Mouse (Mus musculus) layer of hippocampus, postnatal 10 days (tissue): Measurements from ENCODE around the gene Chst5. TPM values are rescaled to one million over a fixed set of nuclear protein-coding genes. Genes with fewer than 3 reads are reported as not detected.
A peak's percentile ranks its signal among the peaks of the same experiment; 100 is the strongest.
"Not testable (repeated sequence)": the region's sequence is repeated elsewhere in the genome, so short reads cannot be mapped to it uniquely, and the experiment has no call there.

Source experiments
- DNase-seq, 2 experiments: peaks; one replicate each; pipeline ENCODE4 v3.0.0; 2021; ENCODE audit warnings: low spot score in 2 of 2
- long read RNA-seq: library from polyadenylated mRNA; stranded (forward); transcript quantifications from one replicate; pipeline ENCODE4 v2.0.0, GENCODE M21; 2023
- total RNA-seq, 2 experiments: library from RNA; stranded (reverse); gene quantifications; 2 replicates each; pipeline ENCODE4 v1.2.3; 2021

Gene Chst5
- total RNA-seq = under 1 TPM; 0.48 to 0.89 TPM
- long read RNA-seq, partial matches to known transcripts = 0 of 4 reads
- long read RNA-seq, other reads (novel, unspliced or antisense) = 2 of 4 reads

- peak in 1 of 2 experiments; percentile 41 for DNase-seq
Measured at GRCm38 (mm10) chr8:111909621-111910450, at the start of gene Chst5. Gene Chst5 (minus strand): TSS chr8:111910447.

GRCm38 (mm10) chr8:111957231-111957630 is 47.0 kb upstream of the Chst5 start:
- no peak for DNase-seq

- DNase-seq = no peak
Measured at GRCm38 (mm10) chr8:111955879-111956278, 45.6 kb upstream of the Chst5 start.

- DNase-seq = no peak
Measured at GRCm38 (mm10) chr8:111954844-111955594, 44.8 kb upstream of the Chst5 start.

- no peak for DNase-seq
Measured at GRCm38 (mm10) chr8:111951936-111952335, 41.7 kb upstream of the Chst5 start.

- peak in 1 of 2 experiments; percentile 12 for DNase-seq
Measured at GRCm38 (mm10) chr8:111951317-111951716, 41.1 kb upstream of the Chst5 start.

GRCm38 (mm10) chr8:111950846-111951245 is 40.6 kb upstream of the Chst5 start:
- DNase-seq = no peak

GRCm38 (mm10) chr8:111947954-111948353 is 37.7 kb upstream of the Chst5 start:
- DNase-seq = no peak

- no peak for DNase-seq
Measured at GRCm38 (mm10) chr8:111947144-111947543, 36.9 kb upstream of the Chst5 start.

- no peak for DNase-seq
Measured at GRCm38 (mm10) chr8:111943544-111943943, 33.3 kb upstream of the Chst5 start.

- peak in 1 of 2 experiments; percentile 41 for DNase-seq
Measured at GRCm38 (mm10) chr8:111941101-111941454, 30.8 kb upstream of the Chst5 start.

- peak; percentile 95 to 97 for DNase-seq
Measured at GRCm38 (mm10) chr8:111940171-111941100, 30.2 kb upstream of the Chst5 start, which contains the start of gene Gabarapl2. Gene Gabarapl2 (plus strand): TSS chr8:111940703.

GRCm38 (mm10) chr8:111939516-111940142 is 29.4 kb upstream of the Chst5 start:
- peak in 1 of 2 experiments; percentile 39 for DNase-seq

- DNase-seq = not testable (repeated sequence)
Measured at GRCm38 (mm10) chr8:111938076-111938985, 28.1 kb upstream of the Chst5 start.

GRCm38 (mm10) chr8:111937184-111937583 is 26.9 kb upstream of the Chst5 start:
- DNase-seq = no peak

- DNase-seq = no peak
Measured at GRCm38 (mm10) chr8:111934201-111934600, 24.0 kb upstream of the Chst5 start.

- peak; percentile 87 to 89 for DNase-seq
Measured at GRCm38 (mm10) chr8:111933348-111934076, 23.3 kb upstream of the Chst5 start, which contains the start of gene Tmem231. Gene Tmem231 (minus strand): TSS chr8:111933881.

GRCm38 (mm10) chr8:111932580-111933336 is 22.5 kb upstream of the Chst5 start:
- peak; percentile 31 to 48 for DNase-seq
